20 mouse cellular contexts compared by ENCODE assay signal in genomic region chr1:133664203-133664970, GRCm38 (mm10). TPM values are rescaled to one million over a fixed set of nuclear protein-coding genes. Genes with fewer than 3 reads are reported as not detected.
DNase-seq lines count a peak whose midpoint lies in the region; ATAC-seq and TF ChIP-seq lines count a peak whose summit lies in the region.
"Had no signal": no experiment of that assay in that cellular context is flagged by ENCODE, and none has a peak within 500 bp of the region (broad histone marks: within the 10 kb centered on the region; RNA-seq: fewer than 3 reads in every experiment).

No protein-coding gene starts in this region.

- H3K36me3 ChIP-seq in liver, adult 2 months (ENCODE audit: control insufficient read depth, insufficient read depth, low read length) = peaks cover 2% of the 10 kb centered on the region; the same call in 1 of the 2 replicates
- peaks cover 3% of the 10 kb centered on the region; the same call in 1 of the 2 replicates for H3K36me3 ChIP-seq in liver, embryonic 15.5 days (replicated peaks)

- H3K27me3 ChIP-seq in liver, adult 2 months (ENCODE audit: control insufficient read depth, insufficient read depth, low read length) = no peaks in the 10 kb centered on the region
- no peaks in the 10 kb centered on the region for H3K27me3 ChIP-seq in liver, embryonic 15.5 days

- no peak for TF ChIP-seq CTCF in liver, adult 2 months (IDR thresholded peaks at IDR 0.05; ENCODE audit: low read depth, low read length)

- TF ChIP-seq POLR2A in liver, adult 2 months (IDR thresholded peaks at IDR 0.05; ENCODE audit: extremely low read depth, insufficient read depth, low read length) = 0 out of 2 replicates have a peak, but pooled peaks have one; percentile 26

- peaks cover 10% of the 10 kb centered on the region for H3K4me1 ChIP-seq in liver, adult 2 months (ENCODE audit: control insufficient read depth, insufficient read depth, low read length)
- H3K4me1 ChIP-seq in liver, embryonic 15.5 days (replicated peaks) = peaks cover 16% of the 10 kb centered on the region

- no peak for ATAC-seq in liver, embryonic 15.5 days (ENCODE audit: insufficient read depth)
- no peak for ATAC-seq in cerebellum, adult (ENCODE audit: insufficient number of reproducible peaks, low FRiP score, low TSS enrichment)
- ATAC-seq: forebrain, embryonic 14.5 days had no signal

- H3K4me3 ChIP-seq in liver, adult 2 months (ENCODE audit: insufficient read depth, low read depth, low read length) = peak overlapping the region; percentile 80
- H3K4me3 ChIP-seq in liver, embryonic 15.5 days (replicated peaks) = peak overlapping the region; percentile 34

- H3K27ac ChIP-seq in liver, adult 2 months (replicated peaks; ENCODE audit: insufficient read depth, low read depth, low read length) = peak overlapping the region; percentile 100
- peak overlapping the region; percentile 67 for H3K27ac ChIP-seq in liver, embryonic 15.5 days (replicated peaks)
- H3K27ac ChIP-seq: hindbrain, embryonic 14.5 days had no signal

- H3K4me2 ChIP-seq in liver, embryonic 15.5 days = peak overlapping the region; percentile 41
- H3K4me2 ChIP-seq: hindbrain, embryonic 14.5 days had no signal

- H3K9ac ChIP-seq in liver, adult 2 months (ENCODE audit: low read depth, low read length) = peak overlapping the region; percentile 97
- H3K9ac ChIP-seq in liver, embryonic 15.5 days = no peak overlapping the region
- H3K9ac ChIP-seq: hindbrain, embryonic 14.5 days had no signal

- no peaks in the 10 kb centered on the region for H3K9me3 ChIP-seq in liver, embryonic 15.5 days (replicated peaks)

- peaks cover 14% of the 10 kb centered on the region; the same call in 1 of the 2 replicates for H3K79me2 ChIP-seq in liver, adult 2 months (ENCODE audit: control insufficient read depth, insufficient read depth, low read length)

- WGBS in liver, adult 2 months = 33% methylated on average over 11 of the region's 11 CpGs
- 60% methylated on average over 11 of the region's 11 CpGs for WGBS in liver, embryonic 15.5 days (ENCODE audit: insufficient replicate concordance)

- peak; percentile 85 for DNase-seq in liver, adult 2 months (ENCODE audit: extremely low read depth, low read depth, low spot score)
- DNase-seq in liver (no peak), ZHBTc4 (ENCODE audit: low read depth, low spot score) (peak; percentile 91)
- DNase-seq in ovary, adult 18-20 months (ENCODE audit: low spot score) = no peak
- no peak for DNase-seq in cerebellum, postnatal 14 days
- DNase-seq: cerebellum, adult 9-11 months; kidney, adult 2 months; kidney, postnatal 36 days; layer of hippocampus, adult 9-11 months; lung, adult 18-20 months; lung, postnatal 36 days; spleen, adult 18-20 months; thymus, postnatal 36 days had no signal

RNA-seq across cellular contexts. Expression of gene Gm38394, which starts 3.3 kb away (rescaled TPM):
- total RNA-seq in liver, adult 2 months (2014; rRNA removed) = 9.5 and 9.6 TPM in 2 replicates
- 1.2 and 1.8 TPM in 2 replicates for polyA plus RNA-seq in liver, adult 2 months (2012; rRNA removed)
- 1.3 TPM in 2 replicates for polyA plus RNA-seq in liver, embryonic 15.5 days (2015; fragmentation: Nextera tagmentation; extraction: Ambion mirVana)

RNA-seq across cellular contexts. Expression of gene Zbed6, which starts 3.7 kb away (rescaled TPM):
- total RNA-seq in liver, adult 2 months (2014; rRNA removed) = 9.4 and 17.0 TPM in 2 replicates
- 1.5 and 2.0 TPM in 2 replicates for polyA plus RNA-seq in liver, adult 2 months (2012; rRNA removed)
- polyA plus RNA-seq in liver, embryonic 15.5 days (2015; fragmentation: Nextera tagmentation; extraction: Ambion mirVana) = not detected in 2 replicates
- polyA plus RNA-seq: forebrain, embryonic 14.5 days; heart, postnatal 0 days; hindbrain, embryonic 14.5 days; neural tube, embryonic 11.5 days had no signal

RNA-seq across cellular contexts. Expression of gene Lax1, which starts 25.5 kb away (rescaled TPM):
- 0.28 and 0.34 TPM in 2 replicates for total RNA-seq in liver, adult 2 months (2014; rRNA removed)
- 0.19 and 0.27 TPM in 2 replicates for polyA plus RNA-seq in liver, adult 2 months (2012; rRNA removed)
- 0.58 and 0.70 TPM in 2 replicates for polyA plus RNA-seq in liver, embryonic 15.5 days (2015; fragmentation: Nextera tagmentation; extraction: Ambion mirVana)
- total RNA-seq: midbrain, postnatal 0 days had no signal
- polyA plus RNA-seq: forebrain, embryonic 14.5 days; hindbrain, embryonic 14.5 days; midbrain, postnatal 0 days had no signal

RNA-seq across cellular contexts. Expression of gene Snrpe, which starts 54.3 kb away (rescaled TPM):
- total RNA-seq in liver, adult 2 months (2014; rRNA removed) = 57.1 and 71.7 TPM in 2 replicates
- polyA plus RNA-seq in liver, adult 2 months (2012; rRNA removed) = 12.5 and 13.3 TPM in 2 replicates
- 292 and 335 TPM in 2 replicates for polyA plus RNA-seq in liver, embryonic 15.5 days (2015; fragmentation: Nextera tagmentation; extraction: Ambion mirVana)

Comparison
In these comparisons a context has a peak if more than half of its experiments do, and no peak if none do; other contexts are left out.
1. DNase-seq: peak in liver, adult 2 months (single experiment) and ZHBTc4 (single experiment); none in liver (single experiment), ovary, adult 18-20 months (single experiment) and cerebellum, postnatal 14 days (0 of 2).